Mouse (Mus musculus) embryonic facial prominence, embryonic 14.5 days (tissue): ENCODE measurements around the gene Anapc5. TPM values are rescaled to one million over a fixed set of nuclear protein-coding genes. Genes with fewer than 3 reads are reported as not detected.

Experiments used
- ATAC-seq: fragments of 200-750 bp; cut with Nextera tagmentation; 2 replicates; pipeline ENCODE4 v1.8.0; 2017; ENCODE audit warnings: low read depth, moderate number of reproducible peaks, moderate TSS enrichment
- DNase-seq: peaks from one replicate; pipeline ENCODE4 v3.0.0-alpha.2; 2015; ENCODE audit warnings: low spot score
- H3K27ac ChIP-seq: fragments of 300-500 bp; sonication (generic); replicated peaks from 2 replicates; pipeline ENCODE4 v1.5.1; 2014; ENCODE audit warnings: low read depth, mild to moderate bottlenecking, low read length, moderate library complexity
- H3K27me3 ChIP-seq: fragments of 300-500 bp; sonication (generic); replicated peaks from 2 replicates; pipeline ENCODE4 v1.6.1; 2014; ENCODE audit warnings: low read length; ENCODE audit not compliant: control insufficient read depth, insufficient read depth
- H3K36me3 ChIP-seq: fragments of 300-500 bp; sonication (generic); 2 replicates; pipeline ENCODE4 v1.6.1; 2014; ENCODE audit warnings: low read length, mixed read lengths; ENCODE audit not compliant: control insufficient read depth, insufficient read depth
- H3K4me1 ChIP-seq: fragments of 300-500 bp; sonication (generic); 2 replicates; pipeline ENCODE4 v1.6.1; 2014; ENCODE audit warnings: antibody characterized with exemption, low read length; ENCODE audit not compliant: control insufficient read depth, insufficient read depth
- H3K4me2 ChIP-seq: fragments of 300-500 bp; sonication (generic); 2 replicates; pipeline ENCODE4 v1.6.1; 2014; ENCODE audit warnings: low read depth, mild to moderate bottlenecking, low read length, moderate library complexity, mixed read lengths
- H3K4me3 ChIP-seq: fragments of 300-500 bp; sonication (generic); 2 replicates; pipeline ENCODE4 v1.5.1; 2014; ENCODE audit warnings: low read depth, mild to moderate bottlenecking, low read length
- H3K9ac ChIP-seq: fragments of 300-500 bp; sonication (generic); 2 replicates; pipeline ENCODE4 v1.6.1; 2014; ENCODE audit warnings: low read depth, mild to moderate bottlenecking, low read length, moderate library complexity, mixed read lengths
- H3K9me3 ChIP-seq: fragments of 300-500 bp; sonication (generic); 2 replicates; pipeline ENCODE4 v1.6.1; 2016; ENCODE audit warnings: low read length; ENCODE audit not compliant: control insufficient read depth
- WGBS: fragments of 180-500 bp; shearing (Covaris S2); extraction: QIAGEN DNeasy Blood & Tissue Kit; methylation state at CpG from one replicate; pipeline ENCODE4 v1.1.7; 2014; 5-methylcytosine and 5-hydroxymethylcytosine counted together
- polyA plus RNA-seq: library from polyadenylated mRNA; unstranded; fragments of >200 nt; fragmentation: Nextera tagmentation; extraction: Ambion mirVana; gene quantifications from 2 replicates; pipeline ENCODE4 v1.2.1, GENCODE M21; 2014

Anapc5 gene
- polyA plus RNA-seq, 1 experiment from 2014 or later: 367 TPM

- H3K4me3 ChIP-seq: no peak overlapping the region
- H3K27ac ChIP-seq: no peak overlapping the region
- 61% methylated on average over 10 of the region's 10 CpGs for WGBS
- no peaks in the 10 kb centered on the region for H3K4me1 ChIP-seq
- H3K27me3 ChIP-seq: no peaks in the 10 kb centered on the region
- peaks cover 15% of the 10 kb centered on the region for H3K36me3 ChIP-seq
- DNase-seq (no peak), ATAC-seq (no peak)
- no peaks in the 10 kb centered on the region for H3K9me3 ChIP-seq
- no peak overlapping the region for H3K4me2 ChIP-seq
- H3K9ac ChIP-seq: no peak overlapping the region
Measured at GRCm38 (mm10) chr5:122764032-122764464, 57.1 kb downstream of the Anapc5 start.

- no peaks in the 10 kb centered on the region for H3K4me1 ChIP-seq
- 76% methylated on average over 29 of the region's 29 CpGs for WGBS
- peaks cover 21% of the 10 kb centered on the region for H3K36me3 ChIP-seq
- no peak overlapping the region for H3K4me2 ChIP-seq
- H3K9ac ChIP-seq: no peak overlapping the region
- no peak for ATAC-seq
- no peak overlapping the region for H3K27ac ChIP-seq
- no peaks in the 10 kb centered on the region for H3K27me3 ChIP-seq
- DNase-seq: no peak
- no peak overlapping the region for H3K4me3 ChIP-seq
- H3K9me3 ChIP-seq: no peaks in the 10 kb centered on the region
Measured at GRCm38 (mm10) chr5:122763271-122764031, 57.7 kb downstream of the Anapc5 start.

GRCm38 (mm10) chr5:122756680-122757079, 64.5 kb downstream of the Anapc5 start:
- Histone ChIP-seq H3K4me3 (no peak overlapping the region), H3K4me2 (no peak overlapping the region), H3K4me1 (no peaks in the 10 kb centered on the region), H3K9ac (no peak overlapping the region), H3K27me3 (no peaks in the 10 kb centered on the region), H3K36me3 (peaks cover 42% of the 10 kb centered on the region), H3K27ac (no peak overlapping the region), H3K9me3 (no peaks in the 10 kb centered on the region)
- DNase-seq (no peak), ATAC-seq (no peak)
- 91% methylated on average over 7 of the region's 7 CpGs for WGBS

GRCm38 (mm10) chr5:122756144-122756543, 65.0 kb downstream of the Anapc5 start:
- WGBS: 75% methylated on average over 6 of the region's 6 CpGs
- DNase-seq (no peak), ATAC-seq (no peak)
- Histone ChIP-seq H3K4me1 (no peaks in the 10 kb centered on the region), H3K27ac (no peak overlapping the region), H3K36me3 (peaks cover 44% of the 10 kb centered on the region), H3K4me2 (no peak overlapping the region), H3K27me3 (no peaks in the 10 kb centered on the region), H3K4me3 (no peak overlapping the region), H3K9me3 (no peaks in the 10 kb centered on the region), H3K9ac (no peak overlapping the region)

- H3K36me3 ChIP-seq: peaks cover 46% of the 10 kb centered on the region
- no peaks in the 10 kb centered on the region for H3K4me1 ChIP-seq
- no peak overlapping the region for H3K27ac ChIP-seq
- H3K27me3 ChIP-seq: no peaks in the 10 kb centered on the region
- no peaks in the 10 kb centered on the region for H3K9me3 ChIP-seq
- WGBS: 95% methylated on average over 4 of the region's 4 CpGs
- H3K4me2 ChIP-seq: no peak overlapping the region
- ATAC-seq: no peak
- H3K9ac ChIP-seq: no peak overlapping the region
- no peak overlapping the region for H3K4me3 ChIP-seq
- DNase-seq: no peak
Measured at GRCm38 (mm10) chr5:122755620-122756019, 65.5 kb downstream of the Anapc5 start.

- 82% methylated on average over 16 of the region's 16 CpGs for WGBS
- Histone ChIP-seq H3K9ac (no peak overlapping the region), H3K9me3 (no peaks in the 10 kb centered on the region), H3K4me3 (no peak overlapping the region), H3K27me3 (no peaks in the 10 kb centered on the region), H3K4me2 (no peak overlapping the region), H3K27ac (no peak overlapping the region), H3K36me3 (peaks cover 50% of the 10 kb centered on the region), H3K4me1 (no peaks in the 10 kb centered on the region)
- DNase-seq (peak; percentile 59), ATAC-seq (peak; percentile 45; the same call in 1 of the 2 replicates)
Measured at GRCm38 (mm10) chr5:122754477-122754876, 66.7 kb downstream of the Anapc5 start.

GRCm38 (mm10) chr5:122747950-122748349, 73.2 kb downstream of the Anapc5 start:
- 67% methylated on average over 7 of the region's 7 CpGs for WGBS

GRCm38 (mm10) chr5:122743880-122744422, 77.2 kb downstream of the Anapc5 start:
- Histone ChIP-seq H3K36me3 (peaks cover 75% of the 10 kb centered on the region), H3K27me3 (no peaks in the 10 kb centered on the region), H3K9ac (no peak overlapping the region), H3K4me2 (no peak overlapping the region), H3K27ac (no peak overlapping the region), H3K9me3 (no peaks in the 10 kb centered on the region), H3K4me1 (no peaks in the 10 kb centered on the region), H3K4me3 (no peak overlapping the region)
- no peak for DNase-seq
- ATAC-seq: no peak
- 82% methylated on average over 13 of the region's 13 CpGs for WGBS

More at GRCm38 (mm10) chr5:122747950-122748349, 73.2 kb downstream of the Anapc5 start:
- H3K9me3 ChIP-seq: no peaks in the 10 kb centered on the region
- no peak overlapping the region for H3K9ac ChIP-seq
- no peaks in the 10 kb centered on the region for H3K27me3 ChIP-seq
- no peak overlapping the region for H3K4me3 ChIP-seq
- H3K36me3 ChIP-seq: peaks cover 53% of the 10 kb centered on the region
- no peak overlapping the region for H3K27ac ChIP-seq
- H3K4me1 ChIP-seq: no peaks in the 10 kb centered on the region
- no peak for ATAC-seq
- DNase-seq: no peak
- no peak overlapping the region for H3K4me2 ChIP-seq
